Mouse (Mus musculus): ENCODE measurements at regions not wholly inside any gene's neighbourhood (a gene's known extent, or its start where the extent isn't known, plus 50 kb on each side); places are given as distances from the start of the nearest gene placed in this dataset.

DNA sequence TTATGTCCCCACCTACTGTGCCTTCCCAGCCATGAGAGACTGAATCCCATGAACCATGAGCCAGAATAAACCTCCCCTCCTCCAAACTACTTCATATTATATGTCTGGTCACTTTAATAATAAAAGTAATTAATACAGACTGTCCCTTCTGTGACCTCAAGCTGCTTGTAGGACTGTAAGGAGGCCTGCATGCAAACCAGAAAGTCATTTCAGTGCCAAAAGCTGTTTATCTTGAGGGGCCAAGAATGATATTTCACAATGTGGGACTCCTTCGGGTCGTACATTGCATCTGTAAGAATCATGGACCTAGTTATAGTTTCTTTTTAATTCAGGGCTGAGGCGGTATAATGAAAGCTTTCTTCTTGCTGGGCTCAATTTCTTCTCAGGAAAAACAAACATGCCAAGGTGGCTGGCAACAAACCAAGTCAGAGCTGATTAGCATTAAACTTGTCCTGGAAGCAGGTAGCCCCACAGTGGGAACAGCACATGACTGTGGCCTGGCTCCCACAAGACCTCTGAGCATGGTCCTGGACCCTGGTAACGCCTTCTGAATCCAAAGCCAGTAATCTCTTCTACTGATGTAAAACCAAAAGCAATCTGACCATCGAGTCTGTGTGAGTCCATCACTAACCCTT, 162.3 kb upstream of the Hnrnpa3 start:
- no peak for DNase-seq (ENCODE audit: low spot score)

DNA sequence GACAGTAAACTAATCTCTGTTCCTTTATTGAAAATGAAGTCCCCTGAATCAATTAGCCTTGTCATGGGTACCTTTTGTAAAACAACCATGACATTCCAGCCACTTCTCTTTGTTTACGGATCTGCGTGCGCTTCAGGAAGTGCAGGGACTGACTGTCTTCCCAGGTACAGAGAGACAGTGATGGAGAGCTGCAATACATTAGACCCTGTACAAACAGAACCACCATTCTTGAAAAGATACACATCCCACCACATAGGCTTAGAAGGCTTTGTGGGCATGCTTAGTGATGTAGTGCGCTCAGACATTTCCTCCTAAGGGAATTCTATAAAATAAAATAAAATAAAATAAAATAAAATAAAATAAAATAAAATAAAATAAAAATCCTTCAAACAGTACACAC, 148.8 kb upstream of the Hnrnpa3 start:
- no peak for DNase-seq (ENCODE audit: low spot score)

DNA sequence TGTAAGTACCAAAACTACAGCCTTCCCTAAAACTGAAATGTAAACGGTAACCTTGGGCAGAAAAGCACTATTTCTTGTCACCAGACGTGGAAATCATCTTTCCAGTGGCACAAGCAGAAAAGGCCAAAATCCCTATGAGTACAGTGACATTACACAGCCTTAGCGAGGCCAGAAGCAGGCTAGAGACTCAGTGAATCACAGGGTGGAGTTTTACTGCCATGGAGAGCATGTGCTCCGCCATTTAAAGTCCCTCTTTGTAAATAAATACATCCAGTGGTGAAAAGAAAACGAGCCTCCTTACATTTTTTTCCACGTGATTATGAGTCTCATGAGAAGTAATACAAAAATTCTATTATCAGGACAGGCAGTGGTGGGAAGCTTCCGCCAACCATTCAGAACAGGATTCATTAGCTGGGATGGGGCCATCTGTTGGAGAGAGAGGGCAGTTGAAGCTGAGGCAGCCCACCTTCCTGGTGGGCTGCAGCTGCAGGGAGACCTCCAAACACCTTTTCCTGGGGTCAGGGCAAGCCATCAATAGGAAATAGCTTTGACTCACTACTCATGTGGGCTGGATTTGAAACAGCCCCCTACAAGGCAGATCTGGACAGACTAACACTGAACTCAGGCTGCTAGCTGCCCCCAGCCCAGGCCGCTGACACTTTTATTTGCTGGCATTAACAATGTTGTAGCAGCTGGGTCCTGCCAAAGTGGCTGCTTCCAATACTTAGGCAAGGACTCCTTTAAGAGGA, 146.5 kb upstream of the Hnrnpa3 start:
- DNase-seq (ENCODE audit: low spot score) = no peak

DNA sequence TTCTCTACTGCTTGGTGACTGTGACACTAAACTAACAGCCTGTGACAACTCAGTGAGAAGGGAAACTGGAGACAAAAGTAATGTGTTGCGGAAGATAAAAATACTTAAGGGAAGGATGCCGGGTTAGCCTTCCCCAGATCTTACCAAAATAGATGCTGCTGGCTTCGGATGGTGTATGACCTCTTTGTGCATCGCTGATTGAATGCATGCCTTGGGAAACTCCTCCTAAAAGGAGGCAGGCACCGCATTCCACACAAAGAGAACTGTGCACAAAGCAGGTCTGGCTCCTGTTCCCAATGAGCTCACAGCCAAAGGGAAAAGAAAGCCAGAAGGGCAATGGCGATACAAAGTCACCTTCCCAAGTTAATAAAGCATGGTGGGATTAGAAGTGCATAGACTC, 144.9 kb upstream of the Hnrnpa3 start:
- no peak for DNase-seq (ENCODE audit: low spot score)

DNA sequence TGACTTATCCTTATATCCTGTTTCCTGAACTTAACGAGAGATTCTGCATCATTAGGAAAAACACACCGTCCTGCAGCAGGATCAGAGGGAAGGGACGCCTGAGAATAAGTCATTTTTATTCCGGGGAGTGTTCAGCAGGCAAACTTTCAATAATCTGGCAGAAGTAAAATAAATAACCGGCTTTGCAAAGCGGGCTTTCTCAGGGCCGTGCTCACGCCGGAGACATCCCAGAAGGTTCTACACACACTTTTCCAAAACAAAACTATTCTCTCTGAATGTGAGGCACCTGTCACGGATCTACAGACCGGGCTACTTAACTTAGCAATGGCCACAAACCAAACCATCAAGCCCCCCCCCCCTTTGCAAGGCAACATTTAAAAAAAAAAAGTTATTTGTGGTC, 142.8 kb upstream of the Hnrnpa3 start:
- no peak for DNase-seq (ENCODE audit: low spot score)

DNA sequence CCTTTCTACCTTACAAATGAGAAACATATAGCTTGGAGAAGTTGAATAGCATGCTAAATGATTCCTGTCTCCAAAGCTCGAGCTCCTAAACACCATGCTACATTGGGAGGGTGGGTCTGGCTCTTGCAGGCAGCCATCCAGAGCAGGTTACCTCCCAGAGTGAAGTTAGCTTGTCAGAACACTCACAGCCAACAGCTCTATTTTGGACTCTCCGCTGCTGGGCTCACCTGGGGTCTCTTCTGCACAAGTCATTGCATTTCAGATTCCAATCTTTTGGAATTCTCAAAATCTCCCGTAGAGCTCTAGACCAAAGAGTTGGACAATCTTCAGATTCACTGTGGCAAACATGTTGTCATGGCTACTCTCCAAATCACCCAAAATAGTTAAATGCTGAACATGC, 142.0 kb upstream of the Hnrnpa3 start:
- DNase-seq (ENCODE audit: low spot score) = no peak

DNA sequence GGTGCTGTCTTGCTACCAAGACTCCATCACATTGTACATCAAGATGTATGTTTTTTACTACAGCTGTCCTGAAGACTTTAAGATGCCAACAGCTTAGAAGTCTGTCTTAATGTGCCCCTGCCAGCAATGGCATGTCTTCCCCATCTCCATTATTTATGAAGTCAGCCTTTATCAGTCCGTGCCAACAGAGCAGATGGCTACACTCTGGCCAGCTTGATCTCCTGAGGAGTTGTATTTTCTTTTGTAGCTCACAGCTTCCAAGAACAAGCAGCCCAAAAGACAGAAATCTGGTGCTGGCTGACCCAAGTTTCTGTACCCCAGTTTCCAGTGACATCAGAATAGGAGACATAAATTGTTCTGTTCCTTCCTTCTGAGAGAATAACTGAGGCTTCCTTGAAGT, 140.5 kb upstream of the Hnrnpa3 start:
- DNase-seq (ENCODE audit: low spot score) = no peak

DNA sequence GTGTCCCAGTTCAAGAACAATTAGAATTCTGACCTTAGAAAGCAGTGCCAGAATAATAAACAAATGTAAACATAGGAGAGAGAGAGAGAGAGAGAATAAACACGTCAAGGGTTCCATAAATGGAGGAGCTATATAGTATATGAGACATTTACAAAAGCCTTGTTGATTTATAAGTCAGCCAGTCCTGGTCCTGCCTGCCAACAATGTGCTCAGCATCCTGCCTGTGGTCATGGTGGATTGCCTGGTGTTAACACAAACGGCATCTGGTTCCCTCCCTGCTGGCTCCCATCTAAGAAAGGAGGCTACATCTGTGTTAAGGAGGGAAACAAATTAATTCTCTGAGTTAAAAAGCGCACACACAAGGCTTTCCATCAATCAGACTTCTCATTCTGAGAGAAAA, 133.5 kb upstream of the Hnrnpa3 start:
- DNase-seq (ENCODE audit: low spot score) = no peak

DNA sequence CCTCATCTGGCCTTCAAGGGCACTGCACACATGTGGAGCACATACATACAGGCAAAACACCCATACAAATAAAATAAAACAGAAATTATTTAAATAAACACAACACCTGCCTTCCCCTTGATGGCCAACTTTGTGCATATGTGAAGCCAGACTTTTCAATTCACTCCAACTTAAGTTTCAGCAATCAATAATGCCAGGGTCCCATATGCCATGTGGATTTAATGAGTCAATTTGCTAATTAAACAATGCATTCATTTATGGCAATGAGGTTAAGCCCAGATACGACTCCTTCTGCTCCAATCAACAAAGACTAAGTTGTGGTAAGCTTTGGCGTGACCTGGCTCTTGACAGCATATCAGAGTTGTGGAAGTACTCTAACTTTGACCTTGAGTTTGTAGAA, 130.4 kb upstream of the Hnrnpa3 start:
- no peak for DNase-seq (ENCODE audit: low spot score)

DNA sequence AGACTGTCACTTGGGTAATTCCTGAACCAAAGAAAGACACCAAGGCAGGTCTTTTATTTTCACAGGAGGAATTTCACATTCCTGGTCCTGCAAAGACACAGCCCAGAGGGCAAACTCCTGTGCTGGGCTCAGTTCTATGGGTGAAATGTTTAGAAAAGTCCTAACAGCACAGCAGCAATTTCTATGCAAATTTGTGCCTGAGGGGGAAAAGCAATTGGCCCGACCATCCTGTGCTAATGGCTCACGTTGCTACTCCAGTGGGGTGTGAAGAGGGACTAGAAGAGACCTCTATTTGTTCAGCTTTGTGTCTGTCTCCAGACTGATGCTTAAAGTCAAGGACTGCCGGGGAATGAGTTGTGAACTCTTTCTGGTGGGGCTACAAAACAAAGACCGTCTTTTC, 120.9 kb upstream of the Hnrnpa3 start:
- no peak for DNase-seq (ENCODE audit: low spot score)

DNA sequence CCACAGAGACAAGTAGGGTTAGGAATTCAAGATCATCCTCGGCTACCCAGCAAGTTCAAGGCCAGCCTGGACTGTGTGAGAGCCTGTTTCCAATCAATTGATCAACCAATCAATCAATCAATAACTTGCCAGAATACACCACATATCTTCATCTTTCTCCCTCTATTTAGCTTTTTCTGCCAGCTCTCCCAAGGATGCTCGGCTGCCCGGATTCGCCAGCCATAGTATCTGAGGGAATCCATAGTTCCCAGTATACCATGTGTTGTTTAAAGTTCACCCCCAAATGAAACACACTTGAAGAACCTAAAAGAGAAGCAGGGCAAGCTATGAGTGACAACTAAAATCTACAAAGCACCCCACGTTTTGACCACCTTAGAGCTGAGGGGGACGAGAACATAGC, 119.3 kb upstream of the Hnrnpa3 start:
- DNase-seq (ENCODE audit: low spot score) = no peak

DNA sequence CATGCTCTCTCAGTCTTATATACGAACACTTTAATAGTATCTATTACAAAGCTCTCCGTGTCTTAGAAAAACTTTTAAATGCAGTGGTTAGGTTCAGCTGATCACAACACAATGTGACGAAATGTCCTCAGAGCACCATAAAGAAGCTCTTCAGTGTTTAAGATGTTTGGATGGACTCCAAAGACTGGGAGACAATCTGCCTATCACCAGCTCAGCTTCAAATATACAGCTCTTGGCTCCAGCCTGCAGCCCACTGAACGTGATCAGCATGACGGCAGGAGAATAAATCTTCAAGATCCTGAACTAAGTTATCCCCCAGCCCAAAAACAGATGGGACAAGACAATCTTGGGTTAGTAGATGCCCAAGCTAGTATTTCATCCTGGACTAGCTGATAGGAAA, 116.7 kb upstream of the Hnrnpa3 start:
- DNase-seq (ENCODE audit: low spot score) = no peak

DNA sequence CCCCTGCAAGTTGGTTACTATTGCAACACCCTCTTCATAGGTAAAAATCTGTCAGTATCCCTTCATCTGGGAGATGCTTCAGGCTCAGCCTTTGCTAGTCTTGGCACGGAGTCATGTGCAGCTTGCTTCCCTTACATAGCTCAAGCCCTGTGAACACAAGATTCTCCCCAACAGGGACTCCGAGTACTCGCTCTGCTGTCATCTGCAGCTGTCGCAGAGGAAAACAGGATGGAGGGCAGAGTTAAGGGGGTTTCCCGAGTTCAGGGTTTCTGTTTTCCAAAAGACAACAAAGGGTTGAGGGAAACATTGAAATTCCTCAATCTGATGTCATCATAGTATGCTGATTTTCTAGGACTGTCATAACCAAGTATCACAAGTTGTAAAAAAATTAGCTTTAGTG, 116.3 kb upstream of the Hnrnpa3 start:
- DNase-seq (ENCODE audit: low spot score) = no peak

DNA sequence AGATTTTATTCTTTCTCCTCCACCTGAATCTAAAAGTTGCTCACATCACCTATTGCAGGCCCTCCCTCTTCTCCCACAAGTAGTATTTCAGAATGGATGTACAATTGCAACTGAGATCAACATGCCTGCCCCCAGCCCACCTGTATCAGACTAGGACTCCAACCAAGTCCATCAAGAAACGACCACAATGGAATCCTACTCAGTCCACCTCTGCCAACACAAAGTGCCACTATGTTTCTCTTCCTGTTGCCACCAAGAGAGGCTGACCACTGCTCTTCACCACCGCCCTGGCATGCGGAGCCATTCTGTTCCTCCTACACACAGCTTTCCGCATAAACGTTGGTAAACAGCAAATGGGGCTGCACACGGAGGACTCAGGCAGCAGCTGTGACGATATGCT, 113.1 kb upstream of the Hnrnpa3 start:
- DNase-seq (ENCODE audit: low spot score) = no peak

DNA sequence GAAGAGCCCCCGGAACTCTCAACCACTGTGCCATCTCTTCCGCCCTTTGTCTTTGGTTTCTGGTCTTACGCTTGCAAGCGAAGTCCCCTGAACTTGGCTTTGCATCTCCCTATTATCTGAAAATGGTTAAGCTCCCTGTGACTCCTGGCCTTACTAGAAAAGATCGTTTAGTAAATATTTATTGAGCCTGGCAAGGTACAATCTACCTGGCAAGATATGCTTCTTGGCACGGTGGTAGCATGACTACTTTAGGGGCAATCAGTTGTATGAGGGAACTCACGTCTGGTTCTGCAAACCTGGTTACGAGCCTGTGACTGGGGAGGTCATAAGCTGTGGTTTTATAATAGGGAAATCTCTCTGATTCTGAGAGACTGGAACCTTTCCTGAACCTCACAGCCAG, 103.4 kb upstream of the Hnrnpa3 start:
- DNase-seq (ENCODE audit: low spot score) = no peak

DNA sequence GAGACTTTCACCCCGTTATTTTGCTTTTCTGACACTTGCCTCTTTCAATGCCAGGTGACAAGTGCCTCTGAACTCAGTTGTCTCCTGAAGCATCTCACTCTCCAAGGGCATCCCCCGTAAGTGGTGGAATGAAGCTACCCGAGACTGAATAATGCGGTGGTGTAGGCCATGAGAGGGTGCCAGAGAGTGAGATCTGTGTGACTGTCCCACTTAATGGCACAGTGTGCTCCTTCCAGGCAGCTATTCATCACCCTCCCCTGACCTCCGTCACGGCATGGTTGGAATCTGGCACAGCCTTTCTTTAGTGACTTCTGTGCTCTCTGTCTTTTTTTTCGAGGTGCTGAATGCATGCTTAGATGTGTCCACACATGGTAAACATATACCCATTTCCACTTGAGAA, 102.3 kb upstream of the Hnrnpa3 start:
- DNase-seq (ENCODE audit: low spot score) = no peak

DNA sequence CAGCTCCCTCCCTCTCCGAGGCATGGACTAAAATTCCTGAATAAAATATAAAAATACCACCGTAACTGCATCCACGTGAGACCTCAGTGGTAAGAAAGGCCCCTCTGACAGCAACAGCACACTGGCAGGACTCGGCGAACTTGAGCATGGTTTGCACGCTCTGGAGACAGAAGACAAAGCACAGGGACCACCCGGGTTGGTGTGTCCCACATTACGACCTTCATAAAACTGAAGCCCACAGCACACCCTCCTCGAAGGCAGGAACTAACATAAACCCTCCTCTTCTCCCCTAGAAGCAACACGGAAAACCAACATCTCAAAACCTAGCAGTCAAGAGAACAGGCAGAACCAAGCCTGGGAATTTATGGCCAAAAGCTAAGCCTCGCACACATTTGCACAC, 101.7 kb upstream of the Hnrnpa3 start:
- DNase-seq (ENCODE audit: low spot score) = no peak

DNA sequence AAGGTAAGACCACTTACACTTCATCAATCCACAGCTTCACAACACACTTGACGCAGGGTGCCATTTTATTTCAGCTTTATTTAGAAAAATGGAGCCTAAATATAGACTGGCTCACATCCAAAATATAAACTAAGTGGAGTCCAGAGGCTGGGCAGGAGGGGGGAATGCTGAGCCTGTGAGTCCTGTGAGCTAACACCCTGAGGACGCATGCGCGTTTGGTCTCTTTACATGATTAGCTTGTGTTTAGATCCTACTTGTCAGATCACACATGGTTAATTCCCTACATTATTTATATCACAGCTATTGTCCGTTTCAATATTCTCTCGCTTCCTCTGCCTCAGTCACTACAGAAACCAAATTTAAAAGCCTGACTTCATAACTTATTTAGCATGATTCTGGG, 99.1 kb upstream of the Hnrnpa3 start:
- no peak for DNase-seq (ENCODE audit: low spot score)

DNA sequence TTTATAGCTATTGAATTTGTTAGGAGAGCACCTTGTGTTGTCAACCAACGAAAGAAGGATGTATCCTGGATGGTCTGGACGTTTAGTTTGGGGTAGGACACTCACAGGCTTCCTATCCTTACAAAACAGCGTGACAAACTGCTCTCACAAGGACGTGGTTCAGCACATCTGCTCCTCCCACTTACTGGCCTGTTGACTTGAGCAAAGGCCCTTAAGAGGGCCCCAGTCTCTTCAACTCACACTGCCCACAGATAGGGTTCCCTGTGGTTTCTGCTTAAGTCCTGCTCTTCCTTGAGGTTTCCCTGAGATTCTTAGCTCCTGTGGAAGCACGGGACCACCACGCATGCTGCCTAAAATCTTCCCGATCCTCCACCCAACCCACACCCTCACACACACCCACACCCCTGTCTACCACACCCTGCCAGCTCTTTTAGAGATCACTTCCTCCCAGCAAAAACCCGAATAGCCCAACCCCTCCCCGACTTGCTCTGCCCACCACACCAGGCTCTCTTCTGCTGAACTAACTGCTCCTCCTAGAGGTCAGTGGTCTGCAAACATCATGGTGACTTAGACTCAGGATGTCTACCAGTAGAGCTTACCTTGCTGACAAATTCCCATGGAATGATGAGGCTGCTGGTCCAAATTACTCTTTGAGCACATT, 95.7 kb upstream of the Hnrnpa3 start:
- no peak for DNase-seq (ENCODE audit: low spot score)

DNA sequence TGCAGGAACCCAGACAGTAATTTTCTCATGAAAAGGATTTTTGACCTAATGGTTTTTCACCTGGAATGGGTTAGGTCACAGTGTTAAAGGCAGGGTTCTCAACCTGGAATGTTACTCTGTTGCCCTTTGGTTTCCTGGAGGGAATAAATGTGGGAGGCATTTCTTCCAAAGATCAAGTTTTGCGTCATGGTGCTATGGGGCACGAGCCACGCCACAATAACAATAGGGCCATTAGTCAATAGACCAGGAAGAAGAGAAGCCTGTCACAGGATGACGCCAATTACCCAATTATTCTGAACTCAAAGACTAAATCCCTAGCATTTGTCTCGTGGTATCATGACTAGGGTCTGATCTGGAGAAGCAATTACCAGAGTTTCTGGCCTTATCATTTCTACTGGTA, 94.3 kb upstream of the Hnrnpa3 start:
- no peak for DNase-seq (ENCODE audit: low spot score)

DNA sequence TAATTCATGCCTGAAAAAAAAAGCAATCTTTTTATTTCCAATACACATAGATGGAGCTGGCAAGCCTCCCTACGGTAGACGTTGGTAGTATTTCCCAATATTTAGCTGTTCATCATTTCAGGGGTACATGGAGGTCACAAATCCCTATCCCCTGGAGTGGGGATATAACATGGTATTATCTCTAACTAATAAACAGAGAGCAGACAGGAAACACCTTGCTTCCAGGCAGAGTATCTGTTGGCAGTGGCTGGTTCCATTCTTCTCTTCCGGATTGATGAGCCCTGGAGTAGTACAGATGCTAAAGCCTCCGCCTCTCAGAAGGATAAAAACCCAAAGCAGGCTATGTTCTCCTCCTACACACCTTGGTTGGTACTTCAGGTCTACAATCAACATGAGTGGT, 91.9 kb upstream of the Hnrnpa3 start:
- no peak for DNase-seq (ENCODE audit: low spot score)

DNA sequence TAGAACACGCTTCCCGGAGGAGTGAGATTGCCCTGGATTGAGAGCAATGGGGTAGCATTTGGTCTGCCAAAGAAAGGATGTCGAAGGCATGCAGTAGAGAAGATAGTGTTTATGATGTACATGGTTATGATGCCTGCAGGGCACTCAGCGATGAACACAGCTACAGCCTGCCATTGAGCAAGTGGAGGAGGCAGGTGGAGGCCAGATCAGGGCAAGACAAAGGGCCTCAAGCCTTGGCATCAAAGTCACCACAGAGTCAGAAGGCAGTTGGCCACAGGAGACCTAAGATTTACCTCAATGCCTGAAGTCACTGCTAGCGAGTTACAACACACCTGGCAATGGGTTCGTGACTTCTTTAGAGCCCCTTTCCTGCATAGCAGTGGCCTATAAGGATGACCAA, 89.3 kb upstream of the Hnrnpa3 start:
- DNase-seq (ENCODE audit: low spot score) = no peak

DNA sequence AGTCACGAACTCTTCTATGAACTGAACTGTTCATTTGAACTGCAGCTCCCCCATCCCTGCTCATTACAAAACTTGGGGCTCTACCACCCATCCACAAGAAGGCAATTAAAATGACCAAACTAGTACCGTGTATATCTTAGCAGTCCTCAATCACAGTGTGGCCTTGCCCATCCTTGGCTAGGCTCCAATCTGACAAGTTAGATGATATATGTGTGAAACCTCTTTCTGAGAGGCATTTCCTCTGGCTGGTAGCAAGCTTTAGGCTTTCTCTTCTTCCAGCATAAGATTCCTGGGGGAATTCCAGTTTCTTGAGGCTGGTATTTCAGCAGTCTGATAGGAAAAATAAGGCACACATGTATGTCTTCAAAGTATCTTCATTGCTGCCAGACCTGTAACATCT, 88.8 kb upstream of the Hnrnpa3 start:
- DNase-seq (ENCODE audit: low spot score) = no peak

DNA sequence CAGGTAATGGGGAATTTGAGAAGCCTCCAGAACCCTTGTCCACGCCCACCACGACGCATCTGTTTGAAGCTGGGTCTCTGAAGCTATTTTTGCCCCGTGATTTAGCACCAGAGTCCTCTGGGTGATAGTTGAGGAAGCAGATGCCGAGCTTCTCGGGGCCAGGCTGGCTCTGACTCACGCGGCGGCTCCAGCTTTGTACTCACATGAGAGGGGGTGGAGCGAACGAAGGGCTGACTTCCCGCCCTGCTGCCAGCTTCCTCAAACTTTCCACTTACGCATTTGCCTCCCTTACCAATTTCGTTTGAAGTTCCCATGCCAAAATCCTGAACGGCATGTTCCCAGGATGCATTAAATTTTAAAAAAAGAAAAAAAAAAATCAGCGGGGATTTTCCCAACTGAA, 74.1 kb upstream of the Hnrnpa3 start:
- DNase-seq (ENCODE audit: low spot score) = peak; percentile 44
